Mouse (Mus musculus) midbrain, embryonic 13.5 days (tissue): ENCODE measurements around the gene Ovol3. TPM values are rescaled to one million over a fixed set of nuclear protein-coding genes. Genes with fewer than 3 reads are reported as not detected.

ENCODE experiments used
- ATAC-seq: fragments of 200-750 bp; cut with Nextera tagmentation; 2 replicates; pipeline ENCODE4 v1.8.0; 2017; ENCODE audit warnings: mild to moderate bottlenecking, moderate TSS enrichment, moderate library complexity
- H3K27ac ChIP-seq: fragments of 300-500 bp; sonication (generic); 2 replicates; pipeline ENCODE4 v1.5.1; 2015; ENCODE audit warnings: inconsistent platforms, mild to moderate bottlenecking, moderate library complexity
- H3K27me3 ChIP-seq: fragments of 300-500 bp; sonication (generic); 2 replicates; pipeline ENCODE4 v1.6.1; 2015; ENCODE audit warnings: mild to moderate bottlenecking, inconsistent platforms
- H3K36me3 ChIP-seq: fragments of 300-500 bp; sonication (generic); 2 replicates; pipeline ENCODE4 v1.6.1; 2015; ENCODE audit warnings: mild to moderate bottlenecking, inconsistent platforms
- H3K4me1 ChIP-seq: fragments of 300-500 bp; sonication (generic); replicated peaks from 2 replicates; pipeline ENCODE4 v1.6.1; 2015; ENCODE audit warnings: inconsistent platforms
- H3K4me2 ChIP-seq: fragments of 300-500 bp; sonication (generic); replicated peaks from 2 replicates; pipeline ENCODE4 v1.6.1; 2015; ENCODE audit warnings: moderate library complexity, mild to moderate bottlenecking, inconsistent platforms
- H3K4me3 ChIP-seq: fragments of 300-500 bp; sonication (generic); replicated peaks from 2 replicates; pipeline ENCODE4 v1.5.1; 2015; ENCODE audit warnings: mild to moderate bottlenecking, inconsistent platforms
- H3K9ac ChIP-seq: fragments of 300-500 bp; sonication (generic); replicated peaks from 2 replicates; pipeline ENCODE4 v1.6.1; 2015; ENCODE audit warnings: mild to moderate bottlenecking, inconsistent platforms
- H3K9me3 ChIP-seq: fragments of 300-500 bp; sonication (generic); 2 replicates; pipeline ENCODE4 v1.6.1; 2016; ENCODE audit warnings: mild to moderate bottlenecking, inconsistent platforms
- WGBS: fragments of 180-500 bp; shearing (Covaris S2); methylation state at CpG from one replicate; pipeline ENCODE4 v1.1.7; 2015; 5-methylcytosine and 5-hydroxymethylcytosine counted together
- polyA plus RNA-seq: library from polyadenylated mRNA; unstranded; fragments of >200 nt; fragmentation: Nextera tagmentation; extraction: Ambion mirVana; gene quantifications from 2 replicates; pipeline ENCODE4 v1.2.1, GENCODE M21; 2015

The Ovol3 gene
- polyA plus RNA-seq: not detected in 2 replicates

DNA sequence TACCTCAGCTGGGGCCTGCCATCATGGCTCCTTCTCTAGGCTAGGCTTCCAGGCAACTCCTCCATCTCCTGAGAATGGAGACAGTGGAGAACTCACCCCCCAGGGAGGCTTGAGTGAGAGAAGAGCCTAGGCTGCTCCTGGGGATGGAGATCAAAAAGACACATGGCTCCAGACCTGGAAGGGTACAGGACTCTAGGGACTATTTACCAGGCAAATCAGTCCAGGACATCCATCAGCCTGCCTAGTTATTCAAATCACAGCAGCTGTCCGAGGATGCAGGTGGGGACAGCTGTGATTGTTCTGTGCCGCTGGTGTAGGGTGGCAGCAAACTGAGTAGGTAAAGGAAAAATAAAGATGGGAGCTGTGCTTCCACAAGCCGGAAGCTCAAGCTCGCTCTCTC, at the start of gene Ovol3:
Ovol3 (minus strand) TSS at position 101 of the 400 bp plus-strand sequence.
- ATAC-seq: no peak
- H3K4me2 ChIP-seq: no peak within 1 kb of the TSS
- peaks cover 37% of the 10 kb centered on the region for H3K36me3 ChIP-seq
- peaks cover 20% of the 10 kb centered on the region for H3K4me1 ChIP-seq
- H3K9me3 ChIP-seq: no peaks in the 10 kb centered on the region
- H3K9ac ChIP-seq: peak within 1 kb of the TSS; percentile 41; the same call in 1 of the 2 replicates
- H3K27me3 ChIP-seq: no peaks in the 10 kb centered on the region
- H3K27ac ChIP-seq: no peak within 1 kb of the TSS
- no peak within 1 kb of the TSS for H3K4me3 ChIP-seq
- 86% methylated on average over 4 of the region's 4 CpGs for WGBS

DNA sequence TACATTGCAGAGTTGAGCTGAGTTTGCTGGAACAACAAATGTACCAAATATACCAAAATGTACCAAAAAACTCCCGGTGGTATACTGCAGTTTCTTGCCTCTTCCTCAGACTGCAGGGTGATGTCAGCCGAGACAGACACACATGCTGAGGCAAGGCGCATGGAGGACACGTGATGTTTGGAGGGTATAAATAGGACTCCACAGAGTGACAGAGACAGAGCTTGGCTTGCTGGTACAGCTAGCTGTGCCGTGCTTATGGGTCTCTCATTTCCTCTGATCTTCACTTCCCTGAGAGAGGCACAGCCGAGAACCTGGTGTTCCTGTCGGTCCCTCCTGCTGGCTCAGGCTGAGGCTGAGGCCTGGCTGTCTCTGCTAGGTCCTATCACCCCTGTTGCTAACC, 47.2 kb upstream of the Ovol3 start:
- no peaks in the 10 kb centered on the region for H3K9me3 ChIP-seq
- WGBS: 79% methylated on average over 7 of the region's 7 CpGs
- H3K27ac ChIP-seq: no peak overlapping the region
- peaks cover 19% of the 10 kb centered on the region for H3K4me1 ChIP-seq
- H3K4me2 ChIP-seq: no peak overlapping the region
- no peak for ATAC-seq
- H3K9ac ChIP-seq: no peak overlapping the region
- H3K36me3 ChIP-seq: no peaks in the 10 kb centered on the region
- no peaks in the 10 kb centered on the region for H3K27me3 ChIP-seq
- H3K4me3 ChIP-seq: no peak overlapping the region

DNA sequence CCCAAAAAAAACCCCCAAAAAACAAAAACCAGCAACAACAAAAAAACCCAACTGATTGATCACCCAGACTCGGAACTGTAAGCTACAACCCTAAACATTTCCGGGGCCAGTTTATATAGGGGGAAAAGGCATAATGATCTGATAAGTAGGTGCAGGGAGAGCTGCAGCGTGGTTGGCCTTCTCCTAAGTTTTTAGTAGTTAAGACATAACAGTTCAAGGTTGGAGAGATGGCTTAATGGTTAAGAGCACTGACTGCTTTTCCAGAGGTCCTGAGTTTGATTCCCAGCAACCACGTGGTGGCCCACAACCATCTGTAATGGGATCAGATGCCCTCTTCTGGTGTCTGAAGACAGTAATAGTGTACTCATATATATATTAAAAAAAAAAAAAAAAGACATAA, 46.0 kb upstream of the Ovol3 start:
- 76% methylated on average over 4 of the region's 4 CpGs for WGBS
- no peak overlapping the region for H3K9ac ChIP-seq
- H3K4me2 ChIP-seq: peak overlapping the region; percentile 92
- no peaks in the 10 kb centered on the region for H3K36me3 ChIP-seq
- peak overlapping the region; percentile 75; the same call in 1 of the 2 replicates for H3K4me3 ChIP-seq
- H3K27me3 ChIP-seq: no peaks in the 10 kb centered on the region
- H3K4me1 ChIP-seq: peaks cover 19% of the 10 kb centered on the region
- ATAC-seq: no peak
- no peak overlapping the region for H3K27ac ChIP-seq
- H3K9me3 ChIP-seq: no peaks in the 10 kb centered on the region

GRCm38 (mm10) chr7:30280670-30281138, 45.2 kb upstream of the Ovol3 start:
- Histone ChIP-seq H3K27ac (peak overlapping the region; percentile 98), H3K36me3 (no peaks in the 10 kb centered on the region), H3K4me2 (peak overlapping the region; percentile 92), H3K9ac (peak overlapping the region; percentile 72), H3K9me3 (no peaks in the 10 kb centered on the region), H3K27me3 (no peaks in the 10 kb centered on the region), H3K4me1 (peaks cover 19% of the 10 kb centered on the region), H3K4me3 (peak overlapping the region; percentile 75)
- ATAC-seq: peak; percentile 91
- WGBS: under 1% methylated on average over 20 of the region's 20 CpGs

DNA sequence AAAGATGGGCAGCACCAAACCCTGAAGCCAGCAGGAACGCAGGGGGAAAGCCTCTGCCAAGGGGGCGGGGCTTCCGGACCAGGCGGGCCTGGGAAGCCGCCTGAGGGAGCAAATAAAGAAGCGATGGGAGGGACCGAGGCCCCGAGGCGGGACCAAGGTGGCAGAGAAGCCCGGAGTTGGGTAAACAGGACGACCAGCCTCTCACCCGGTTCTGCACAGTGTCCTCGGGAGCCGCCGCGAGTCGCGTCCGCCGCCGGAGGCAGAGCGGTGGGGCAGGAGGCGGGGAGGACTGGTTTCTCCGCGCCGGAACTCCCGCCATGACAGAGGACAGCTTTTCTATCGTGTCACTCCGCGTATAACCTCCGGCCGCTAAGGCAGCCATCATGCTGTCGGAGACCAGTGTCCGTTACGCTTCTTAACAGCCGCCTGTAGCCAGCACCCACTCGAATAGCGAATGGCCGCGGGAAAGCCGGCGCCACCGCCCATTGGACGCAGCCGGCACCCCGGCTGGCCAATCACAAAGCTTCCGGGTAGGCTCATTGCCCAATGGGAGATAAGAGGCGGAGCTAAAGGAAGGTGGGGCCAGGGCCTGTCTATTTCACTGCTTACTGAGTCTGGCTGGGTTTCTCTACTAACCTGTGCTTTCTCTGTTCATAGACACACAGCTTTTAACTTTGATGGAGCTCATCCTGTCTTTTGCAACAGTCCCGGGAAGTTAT, 44.6 kb upstream of the Ovol3 start, which contains the start of the genes Thap8 and Wdr62:
Thap8 (plus strand) TSS at position 144 of the 719 bp plus-strand sequence.
Wdr62 (minus strand) TSS at position 469 of the 719 bp plus-strand sequence.
- Histone ChIP-seq H3K4me1 (peaks cover 19% of the 10 kb centered on the region), H3K27me3 (no peaks in the 10 kb centered on the region), H3K27ac (peak within 1 kb of the TSS; percentile 98), H3K9ac (peak within 1 kb of the TSS; percentile 72), H3K4me3 (peak within 1 kb of the TSS; percentile 75), H3K36me3 (no peaks in the 10 kb centered on the region), H3K9me3 (no peaks in the 10 kb centered on the region), H3K4me2 (peak within 1 kb of the TSS; percentile 92)
- WGBS: under 1% methylated on average over 49 of the region's 49 CpGs
- ATAC-seq: peak; percentile 96

DNA sequence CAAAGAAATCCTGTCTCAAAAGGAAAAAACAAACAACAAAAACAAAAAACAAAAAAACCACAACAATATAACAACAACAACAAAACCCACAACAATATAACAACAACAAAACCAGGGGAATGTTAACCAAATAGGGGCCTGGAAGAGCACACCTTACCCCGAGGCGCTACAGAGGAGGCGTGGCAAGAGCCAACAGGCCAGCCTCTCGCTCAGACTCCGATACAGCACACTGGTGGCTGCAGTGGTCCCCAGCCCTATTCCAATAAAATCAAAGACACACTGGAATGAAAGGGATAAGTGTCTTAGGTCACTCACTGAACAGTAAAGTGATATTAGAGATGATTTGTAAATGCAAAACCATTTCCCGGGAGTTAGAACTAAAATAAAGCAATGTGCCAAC, 44.0 kb upstream of the Ovol3 start:
- peak overlapping the region; percentile 92 for H3K4me2 ChIP-seq
- peak overlapping the region; percentile 75 for H3K4me3 ChIP-seq
- no peaks in the 10 kb centered on the region for H3K9me3 ChIP-seq
- no peaks in the 10 kb centered on the region for H3K36me3 ChIP-seq
- peaks cover 19% of the 10 kb centered on the region for H3K4me1 ChIP-seq
- no peaks in the 10 kb centered on the region for H3K27me3 ChIP-seq
- H3K9ac ChIP-seq: peak overlapping the region; percentile 72
- peak overlapping the region; percentile 98; the same call in 1 of the 2 replicates for H3K27ac ChIP-seq
- ATAC-seq: peak; percentile 24; the same call in 1 of the 2 replicates
- under 1% methylated on average over 6 of the region's 6 CpGs for WGBS

GRCm38 (mm10) chr7:30278911-30279310, 43.4 kb upstream of the Ovol3 start:
- Histone ChIP-seq H3K36me3 (no peaks in the 10 kb centered on the region), H3K27ac (no peak overlapping the region), H3K4me3 (peak overlapping the region; percentile 75; the same call in 1 of the 2 replicates), H3K9me3 (no peaks in the 10 kb centered on the region), H3K4me1 (peaks cover 19% of the 10 kb centered on the region), H3K4me2 (peak overlapping the region; percentile 92), H3K9ac (no peak overlapping the region), H3K27me3 (no peaks in the 10 kb centered on the region)
- ATAC-seq: no peak
- 64% methylated on average over 2 of the region's 2 CpGs for WGBS

GRCm38 (mm10) chr7:30274383-30274782, 38.9 kb upstream of the Ovol3 start:
- Histone ChIP-seq H3K4me3 (no peak overlapping the region), H3K9me3 (no peaks in the 10 kb centered on the region), H3K4me2 (no peak overlapping the region), H3K9ac (no peak overlapping the region), H3K27me3 (no peaks in the 10 kb centered on the region), H3K4me1 (peaks cover 5% of the 10 kb centered on the region), H3K36me3 (peaks cover 7% of the 10 kb centered on the region; the same call in 1 of the 2 replicates), H3K27ac (no peak overlapping the region)
- WGBS: 91% methylated on average over 6 of the region's 6 CpGs
- ATAC-seq: no peak

- Histone ChIP-seq H3K9ac (no peak overlapping the region), H3K36me3 (peaks cover 17% of the 10 kb centered on the region), H3K4me1 (no peaks in the 10 kb centered on the region), H3K27me3 (no peaks in the 10 kb centered on the region), H3K27ac (no peak overlapping the region), H3K4me2 (no peak overlapping the region), H3K9me3 (no peaks in the 10 kb centered on the region), H3K4me3 (no peak overlapping the region)
- WGBS: 89% methylated on average over 4 of the region's 4 CpGs
- no peak for ATAC-seq
Observed at GRCm38 (mm10) chr7:30269641-30270040, 34.1 kb upstream of the Ovol3 start.

DNA sequence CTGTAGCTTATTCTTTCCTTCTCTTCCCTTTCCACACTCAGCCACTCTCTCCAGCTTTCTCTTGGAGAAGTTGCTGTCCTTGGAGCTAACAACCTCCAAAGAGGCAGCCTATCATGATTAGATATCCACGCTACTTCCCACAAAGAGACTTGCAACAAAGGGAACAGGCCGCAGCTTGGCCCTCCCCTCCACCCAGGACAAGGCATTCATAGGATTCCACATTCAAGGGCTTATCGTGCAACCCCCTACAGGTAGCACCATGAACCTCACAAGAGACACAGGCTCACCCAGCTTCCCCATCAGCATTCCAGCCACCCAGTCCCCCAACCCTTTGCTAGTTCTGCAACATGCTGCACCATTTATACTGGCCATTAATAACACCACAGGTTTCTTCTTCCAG, 31.3 kb upstream of the Ovol3 start:
- 79% methylated on average over 3 of the region's 3 CpGs for whole genome bisulfite sequencing
- no peak for ATAC-seq
- Histone ChIP-seq H3K36me3 (peaks cover 33% of the 10 kb centered on the region), H3K9me3 (no peaks in the 10 kb centered on the region), H3K4me3 (no peak overlapping the region), H3K9ac (no peak overlapping the region), H3K27me3 (no peaks in the 10 kb centered on the region), H3K4me1 (no peaks in the 10 kb centered on the region), H3K4me2 (no peak overlapping the region), H3K27ac (no peak overlapping the region)

GRCm38 (mm10) chr7:30265935-30266334, 30.4 kb upstream of the Ovol3 start:
- Histone ChIP-seq H3K4me1 (no peaks in the 10 kb centered on the region), H3K36me3 (peaks cover 40% of the 10 kb centered on the region), H3K4me3 (no peak overlapping the region), H3K4me2 (no peak overlapping the region), H3K9me3 (no peaks in the 10 kb centered on the region), H3K27ac (no peak overlapping the region), H3K27me3 (no peaks in the 10 kb centered on the region), H3K9ac (no peak overlapping the region)
- 90% methylated on average over 7 of the region's 7 CpGs for WGBS
- ATAC-seq: no peak

DNA sequence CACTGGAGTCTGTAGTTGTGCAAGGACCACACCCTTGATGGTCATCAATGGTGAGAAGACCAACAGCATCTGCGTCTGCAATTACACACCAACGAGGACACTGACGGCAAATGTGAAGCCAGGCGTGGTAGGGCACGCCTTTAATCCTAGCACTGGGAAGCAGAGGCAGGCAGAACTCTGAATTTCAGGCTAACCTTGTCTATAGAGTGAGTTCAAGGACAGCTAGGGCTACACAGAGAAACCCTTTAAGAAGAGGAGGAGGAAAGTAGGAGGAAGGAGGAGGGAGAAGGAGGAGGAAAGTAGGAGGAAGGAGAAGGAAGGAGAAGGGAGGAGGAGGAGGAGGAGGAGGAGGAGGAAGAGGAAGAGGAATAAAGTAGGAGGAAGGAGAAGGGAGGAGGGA, 30.0 kb upstream of the Ovol3 start:
- H3K9me3 ChIP-seq: no peaks in the 10 kb centered on the region
- no peak overlapping the region for H3K4me3 ChIP-seq
- WGBS: 92% methylated on average over 5 of the region's 5 CpGs
- H3K9ac ChIP-seq: no peak overlapping the region
- H3K27me3 ChIP-seq: no peaks in the 10 kb centered on the region
- no peak overlapping the region for H3K27ac ChIP-seq
- peaks cover 40% of the 10 kb centered on the region for H3K36me3 ChIP-seq
- no peaks in the 10 kb centered on the region for H3K4me1 ChIP-seq
- ATAC-seq: no peak
- no peak overlapping the region for H3K4me2 ChIP-seq
